Mouse (Mus musculus): ENCODE data around the gene Zbtb3.
"Not testable (repeated sequence)": the region's sequence is repeated elsewhere in the genome, so short reads cannot be mapped to it uniquely, and the experiment has no call there.

The Zbtb3 gene

GRCm38 (mm10) chr19:8803879-8804660, 1.7 kb downstream of the Zbtb3 start:
- no peak for DNase-seq

- no peak for DNase-seq
These were observed 4.5 kb downstream of the Zbtb3 start for GRCm38 (mm10) chr19:8806810-8807209.

- no peak for DNase-seq
These were observed 13.5 kb downstream of the Zbtb3 start for GRCm38 (mm10) chr19:8815812-8816211.

GRCm38 (mm10) chr19:8817001-8817400, 14.6 kb downstream of the Zbtb3 start:
- DNase-seq = no peak

- DNase-seq = peak; percentile 49
These were observed 16.0 kb downstream of the Zbtb3 start for GRCm38 (mm10) chr19:8818301-8818798.

DNA sequence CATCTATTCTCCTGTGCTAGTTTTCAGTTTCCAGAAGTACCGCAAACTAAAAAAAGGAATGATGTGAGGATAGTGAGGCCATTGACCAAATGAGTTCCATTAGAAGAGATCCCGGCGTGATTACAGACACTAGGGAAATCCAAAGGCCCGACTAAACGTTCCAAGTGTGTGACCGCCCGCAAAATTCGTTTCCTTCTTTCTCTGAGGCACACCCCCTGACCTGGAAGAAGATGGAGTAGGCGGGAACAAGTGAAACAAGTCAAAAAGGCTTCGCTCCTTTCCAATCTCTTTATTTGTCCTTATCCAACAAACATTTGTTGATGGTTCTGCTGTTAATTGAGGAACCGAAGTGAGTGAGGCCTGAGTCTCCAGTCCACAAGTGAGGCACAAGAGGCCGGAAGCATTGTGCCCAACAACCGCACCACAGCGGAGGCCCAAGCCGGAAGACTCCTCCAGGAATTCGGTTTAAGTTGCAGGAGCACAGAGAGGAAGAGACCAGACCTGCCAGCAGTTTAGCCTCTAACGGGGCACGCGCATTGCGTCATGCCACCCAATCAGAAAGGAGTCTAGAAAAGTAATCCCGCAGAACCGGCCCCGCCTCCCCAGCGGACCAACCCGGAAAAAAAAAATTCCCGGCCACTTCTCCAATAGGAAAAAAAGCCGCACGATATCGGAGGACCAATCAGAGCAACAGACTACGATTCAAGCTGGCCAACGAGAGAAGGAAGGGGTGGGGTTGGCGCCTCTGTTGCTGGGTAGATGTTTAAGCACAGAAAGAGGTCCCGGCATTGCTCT, 16.6 kb downstream of the Zbtb3 start, which contains the start of gene Ttc9c:
Gene Ttc9c, minus strand, starts transcription at position 533 of the 795 bp plus-strand sequence.
- DNase-seq = peak; percentile 99

- peak; percentile 99 for DNase-seq
These were observed 17.5 kb downstream of the Zbtb3 start, which contains the start of gene Hnrnpul2 for GRCm38 (mm10) chr19:8819596-8820423. Gene Hnrnpul2 (plus strand): TSS chr19:8820010.

DNA sequence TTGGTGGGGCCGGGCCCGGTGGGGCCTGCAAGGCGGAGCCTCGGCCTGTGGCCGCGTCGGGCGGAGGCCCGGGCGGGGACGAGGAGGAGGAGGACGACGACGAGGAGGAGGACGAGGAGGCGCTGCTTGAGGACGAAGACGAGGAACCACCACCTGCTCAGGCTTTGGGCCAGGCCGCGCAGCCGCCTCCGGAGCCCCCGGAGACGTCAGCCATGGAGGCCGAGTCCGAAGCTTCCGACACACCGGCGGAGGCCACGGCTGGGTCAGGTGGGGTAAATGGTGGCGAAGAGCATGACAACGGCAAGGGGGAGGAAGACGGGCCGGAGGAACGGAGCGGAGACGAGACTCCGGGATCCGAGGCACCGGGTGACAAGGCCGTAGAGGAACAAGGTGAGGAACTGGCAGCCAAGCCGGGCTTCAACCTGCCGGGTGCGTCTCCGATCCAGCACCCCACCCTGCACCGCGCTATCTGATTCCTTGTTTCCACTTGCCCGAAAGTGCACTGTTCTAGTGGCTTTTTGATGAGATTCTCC, 18.1 kb downstream of the Zbtb3 start:
- no peak for DNase-seq

DNA sequence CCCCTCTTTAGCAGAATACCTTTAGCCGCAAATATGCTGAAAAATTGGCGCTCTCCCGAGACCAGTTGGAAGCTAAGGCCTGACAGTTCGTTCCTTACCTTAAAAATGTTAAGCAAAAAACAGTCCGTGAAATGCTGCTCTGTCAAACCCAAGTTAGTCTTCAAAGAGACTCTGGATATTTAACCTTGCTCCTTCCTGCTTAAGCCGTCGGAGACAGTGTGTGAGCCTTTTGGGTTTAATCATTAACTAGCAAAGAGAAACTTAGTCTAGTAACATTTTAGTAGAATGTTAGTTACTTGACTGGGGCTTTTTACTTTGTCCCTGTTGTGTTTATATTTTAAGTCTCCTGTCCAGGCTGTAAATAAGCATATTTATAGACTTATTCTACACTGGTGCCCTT, 18.8 kb downstream of the Zbtb3 start:
- no peak for DNase-seq

GRCm38 (mm10) chr19:8822696-8823095, 20.3 kb downstream of the Zbtb3 start:
- DNase-seq = peak; percentile 71

GRCm38 (mm10) chr19:8829660-8830059, 27.3 kb downstream of the Zbtb3 start, which contains the start of gene AC129217.1:
Gene AC129217.1 (plus strand): TSS chr19:8829773.
- no peak for DNase-seq

DNA sequence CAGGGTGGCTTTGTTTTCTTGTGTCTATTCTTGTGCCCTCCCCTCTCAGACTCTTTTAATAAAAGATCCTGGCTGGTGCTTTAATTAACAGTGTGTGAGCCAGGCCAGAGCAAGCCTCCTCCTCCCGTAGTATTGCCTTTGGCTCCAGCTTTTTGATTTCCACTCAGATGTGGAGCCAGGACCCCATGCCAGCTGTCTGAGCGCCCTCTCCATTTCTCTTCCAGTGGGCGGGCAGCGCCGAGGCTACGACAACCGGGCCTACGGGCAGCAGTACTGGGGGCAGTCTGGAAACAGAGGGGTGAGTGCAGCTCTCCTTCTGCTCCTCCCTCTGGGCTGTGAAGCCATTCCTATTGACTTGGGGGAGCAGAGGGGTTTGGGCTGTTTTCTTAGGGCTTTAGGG, 28.3 kb downstream of the Zbtb3 start:
- no peak for DNase-seq

GRCm38 (mm10) chr19:8831262-8831661, 28.9 kb downstream of the Zbtb3 start:
- no peak for DNase-seq

GRCm38 (mm10) chr19:8832971-8833370, 30.6 kb downstream of the Zbtb3 start:
- no peak for DNase-seq

DNA sequence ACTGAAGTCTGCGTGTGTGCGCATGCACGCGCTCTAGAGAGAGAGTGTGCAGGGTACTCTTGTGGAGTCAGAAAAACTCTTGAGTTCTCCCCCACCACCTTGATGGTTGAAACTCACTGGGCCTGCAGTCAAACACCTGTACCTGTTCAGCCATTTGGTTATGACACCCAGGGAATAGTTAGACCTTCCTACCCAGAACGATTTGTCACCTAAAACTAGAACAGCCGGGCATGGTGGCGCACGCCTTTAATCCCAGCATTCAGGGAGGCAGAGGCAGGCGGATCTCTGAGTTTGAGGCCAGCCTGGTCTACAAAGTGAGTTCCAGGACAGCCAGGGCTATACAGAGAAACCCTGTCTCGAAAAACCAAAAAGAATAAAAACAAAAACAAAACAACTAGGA, 34.0 kb downstream of the Zbtb3 start:
- not testable (repeated sequence) for DNase-seq

- DNase-seq = peak; percentile 90
These were observed 35.0 kb downstream of the Zbtb3 start, which contains the start of gene Bscl2 for GRCm38 (mm10) chr19:8837251-8837791. Gene Bscl2 (plus strand): TSS chr19:8837467.

- DNase-seq = peak; percentile 80
These were observed 35.8 kb downstream of the Zbtb3 start for GRCm38 (mm10) chr19:8838041-8838730.

DNA sequence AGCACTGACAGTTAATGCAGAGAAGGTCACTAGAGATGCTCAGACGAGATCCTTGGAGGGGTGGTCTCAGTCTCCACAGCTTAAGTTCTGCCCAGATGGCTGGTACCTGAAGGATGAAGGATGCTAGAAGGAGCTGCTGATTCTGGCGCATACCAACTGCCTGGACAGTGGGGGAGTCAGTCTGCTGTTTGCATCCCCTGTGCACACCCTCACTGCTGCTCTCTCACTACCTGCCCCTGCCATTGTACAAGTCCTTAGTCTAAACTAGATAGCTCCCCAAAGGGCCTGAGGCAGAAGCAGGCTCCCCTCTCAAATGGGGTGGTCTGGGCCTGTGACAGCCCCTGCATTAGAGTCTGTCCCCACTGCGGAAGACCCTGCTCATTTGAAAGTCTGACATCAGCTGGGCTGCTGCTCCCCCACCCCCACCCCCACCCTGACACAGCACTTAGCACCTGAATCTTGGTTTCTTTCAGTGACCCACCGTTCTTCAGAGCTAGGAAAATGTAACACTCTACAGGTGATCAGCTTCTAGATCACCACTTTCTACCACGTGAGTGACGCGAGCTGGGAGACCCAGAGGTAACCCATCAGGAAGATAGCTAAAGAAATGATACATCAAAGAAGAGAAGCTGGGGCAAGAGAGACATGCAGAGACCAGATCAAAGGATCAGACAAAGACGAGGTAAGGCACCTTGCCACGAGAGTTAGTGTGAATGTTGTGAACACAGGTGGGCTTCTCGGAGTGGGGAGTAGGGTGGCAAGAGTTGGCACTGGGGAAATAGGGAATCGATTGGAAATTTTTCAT, 37.0 kb downstream of the Zbtb3 start, which contains the start of gene Gng3:
Gene Gng3, minus strand, starts transcription at position 92 of the 805 bp plus-strand sequence.
- DNase-seq = peak; percentile 95

GRCm38 (mm10) chr19:8839908-8840791, 37.8 kb downstream of the Zbtb3 start:
- peak; percentile 90 for DNase-seq
